Mouse (Mus musculus) small intestine, adult 2 months (tissue): Measurements from ENCODE around the gene Selplg.

Experiments used
- CTCF ChIP-seq: fragments of 200-500 bp; IDR thresholded peaks from 2 replicates; pipeline ENCODE4 v1.5.1; 2012; ENCODE audit warnings: low read depth, mild to moderate bottlenecking, control low read depth, inconsistent platforms, low read length, moderate library complexity, mixed read lengths; ENCODE audit not compliant: insufficient replicate concordance, insufficient read length; ENCODE audit errors: extremely low read depth
- POLR2A ChIP-seq: fragments of 200-500 bp; IDR thresholded peaks from 2 replicates; pipeline ENCODE4 v1.6.1; 2012; ENCODE audit warnings: low read depth, mild to moderate bottlenecking, control low read depth, inconsistent platforms, low read length, moderate library complexity

DNA sequence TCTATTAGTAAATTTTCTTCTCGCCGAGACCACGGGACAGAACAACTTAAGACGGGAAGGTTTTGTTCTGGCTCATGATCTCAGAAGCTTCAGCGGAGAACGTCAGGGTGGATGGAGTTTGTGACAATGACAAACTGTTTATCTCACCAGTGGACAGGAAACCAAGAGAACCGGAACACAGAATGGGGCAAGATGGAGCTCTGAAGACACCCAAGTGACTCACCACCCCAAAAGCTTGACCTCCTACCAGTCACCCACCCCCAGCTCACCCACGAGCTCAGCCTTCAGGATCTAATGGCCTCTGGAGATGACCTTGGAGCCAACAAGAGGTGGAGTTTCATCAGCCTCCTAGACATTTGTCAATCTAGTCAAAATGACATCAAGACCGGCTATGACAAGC is 27.1 kb downstream of the Selplg start:
- TF ChIP-seq CTCF: no peak
- no peak for TF ChIP-seq POLR2A
